In genomic region chr5:124056956-124057355, GRCm38 (mm10) we compare ENCODE assay signal across 20 mouse cellular contexts.
"Had no signal": no experiment of that assay in that cellular context is flagged by ENCODE, and none has a peak within 500 bp of the region (broad histone marks: within the 10 kb centered on the region; RNA-seq: fewer than 3 reads in every experiment).

No protein-coding gene starts in this region.

- H3K27me3 ChIP-seq: kidney, embryonic 15.5 days; limb, embryonic 12.5 days; limb, embryonic 15.5 days; liver, embryonic 15.5 days; midbrain, embryonic 13.5 days had no signal

- H3K9me3 ChIP-seq: kidney, embryonic 15.5 days; limb, embryonic 15.5 days had no signal

- H3K27ac ChIP-seq: kidney, embryonic 15.5 days; limb, embryonic 12.5 days; limb, embryonic 15.5 days; liver, embryonic 15.5 days; midbrain, embryonic 13.5 days; stomach, postnatal 0 days had no signal

- H3K36me3 ChIP-seq: kidney, embryonic 15.5 days; limb, embryonic 12.5 days; limb, embryonic 15.5 days; liver, embryonic 15.5 days; midbrain, embryonic 13.5 days had no signal

- DNase-seq: kidney, adult 8-10 months; kidney, postnatal 14 days; kidney, postnatal 4 days; left cerebral cortex, postnatal 4 days; lung, adult 2 months; lung, postnatal 14 days; lung, postnatal 4 days; right cerebral cortex, adult 18-20 months; right cerebral cortex, postnatal 14 days; right cerebral cortex, postnatal 4 days; thymus, adult 2 months; thymus, postnatal 14 days; thymus, postnatal 4 days had no signal

- H3K4me2 ChIP-seq: kidney, embryonic 15.5 days; limb, embryonic 12.5 days; limb, embryonic 15.5 days; liver, embryonic 11.5 days; liver, embryonic 15.5 days; midbrain, embryonic 13.5 days had no signal

- H3K4me1 ChIP-seq: limb, embryonic 12.5 days; midbrain, embryonic 13.5 days had no signal

- H3K4me3 ChIP-seq: kidney, embryonic 15.5 days; limb, embryonic 12.5 days; limb, embryonic 15.5 days; liver, embryonic 15.5 days; midbrain, embryonic 13.5 days had no signal

- H3K9ac ChIP-seq: kidney, embryonic 15.5 days; limb, embryonic 12.5 days; limb, embryonic 15.5 days; liver, embryonic 15.5 days; midbrain, embryonic 13.5 days had no signal

- ATAC-seq: midbrain, embryonic 13.5 days had no signal
